Mouse (Mus musculus) embryonic facial prominence, embryonic 11.5 days (tissue): ENCODE measurements around the gene Catsperd. TPM values are rescaled to one million over a fixed set of nuclear protein-coding genes. Genes with fewer than 3 reads are reported as not detected.
A peak's percentile ranks its signal among the peaks of the same experiment; 100 is the strongest.

Source experiments
- ATAC-seq: fragments of 200-750 bp; cut with Nextera tagmentation; replicated peaks from 2 replicates; pipeline ENCODE4 v1.8.0; 2017; ENCODE audit warnings: low read depth; ENCODE audit not compliant: insufficient number of reproducible peaks, low FRiP score, low TSS enrichment
- DNase-seq: peaks from one replicate; pipeline ENCODE4 v3.0.0-alpha.2; 2015; ENCODE audit warnings: low spot score
- H3K27ac ChIP-seq: fragments of 300-500 bp; sonication (generic); replicated peaks from 2 replicates; pipeline ENCODE4 v1.5.1; 2014; ENCODE audit warnings: mild to moderate bottlenecking, low read depth, low read length, control low read depth
- H3K27me3 ChIP-seq: fragments of 300-500 bp; sonication (generic); 2 replicates; pipeline ENCODE4 v1.6.1; 2014; ENCODE audit warnings: mild to moderate bottlenecking, low read length, moderate library complexity, mixed read lengths; ENCODE audit not compliant: control insufficient read depth, insufficient read depth
- H3K36me3 ChIP-seq: fragments of 300-500 bp; sonication (generic); replicated peaks from 2 replicates; pipeline ENCODE4 v1.6.1; 2014; ENCODE audit warnings: low read depth, mild to moderate bottlenecking, low read length, moderate library complexity, mixed read lengths; ENCODE audit not compliant: control insufficient read depth, insufficient read depth
- H3K4me1 ChIP-seq: fragments of 300-500 bp; sonication (generic); 2 replicates; pipeline ENCODE4 v1.6.1; 2014; ENCODE audit warnings: low read length, mixed read lengths; ENCODE audit not compliant: control insufficient read depth, insufficient read depth
- H3K4me2 ChIP-seq: fragments of 300-500 bp; sonication (generic); 2 replicates; pipeline ENCODE4 v1.6.1; 2014; ENCODE audit warnings: low read depth, mild to moderate bottlenecking, control low read depth, low read length, moderate library complexity
- H3K4me3 ChIP-seq: fragments of 300-500 bp; sonication (generic); 2 replicates; pipeline ENCODE4 v1.5.1; 2014; ENCODE audit warnings: low read depth, low read length, control low read depth
- H3K9ac ChIP-seq: fragments of 300-500 bp; sonication (generic); replicated peaks from 2 replicates; pipeline ENCODE4 v1.6.1; 2014; ENCODE audit warnings: mild to moderate bottlenecking, control low read depth, low read length
- H3K9me3 ChIP-seq: fragments of 300-500 bp; sonication (generic); replicated peaks from 2 replicates; pipeline ENCODE4 v1.6.1; 2016; ENCODE audit warnings: mild to moderate bottlenecking, low read length, inconsistent platforms, mixed read lengths; ENCODE audit not compliant: control insufficient read depth
- WGBS: fragments of 180-500 bp; shearing (Covaris S2); extraction: QIAGEN DNeasy Blood & Tissue Kit; methylation state at CpG from one replicate; pipeline ENCODE4 v1.1.7; 2014; 5-methylcytosine and 5-hydroxymethylcytosine counted together
- polyA plus RNA-seq: library from polyadenylated mRNA; unstranded; fragments of >200 nt; fragmentation: Nextera tagmentation; extraction: Ambion mirVana; gene quantifications from 2 replicates; pipeline ENCODE4 v1.2.1, GENCODE M21; 2014

The Catsperd gene
- polyA plus RNA-seq, 1 experiment from 2014 or later = 0.70 TPM

GRCm38 (mm10) chr17:56656171-56656570 lies 28.2 kb downstream of the Catsperd start:
- no peak overlapping the region for H3K9ac ChIP-seq
- DNase-seq = no peak
- H3K9me3 ChIP-seq = no peaks in the 10 kb centered on the region
- H3K27me3 ChIP-seq = no peaks in the 10 kb centered on the region
- 90% methylated on average over 6 of the region's 6 CpGs for WGBS
- H3K4me3 ChIP-seq = no peak overlapping the region
- H3K27ac ChIP-seq = no peak overlapping the region
- H3K36me3 ChIP-seq = no peaks in the 10 kb centered on the region
- no peak overlapping the region for H3K4me2 ChIP-seq
- H3K4me1 ChIP-seq = no peaks in the 10 kb centered on the region
- ATAC-seq = no peak

GRCm38 (mm10) chr17:56663659-56664058 lies 35.7 kb downstream of the Catsperd start:
- Histone ChIP-seq H3K36me3 (no peaks in the 10 kb centered on the region), H3K4me3 (no peak overlapping the region; the same call in 1 of the 2 replicates), H3K27ac (no peak overlapping the region), H3K4me2 (peak overlapping the region; percentile 33; the same call in 1 of the 2 replicates), H3K9me3 (no peaks in the 10 kb centered on the region), H3K27me3 (no peaks in the 10 kb centered on the region; the same call in 1 of the 2 replicates), H3K9ac (peak overlapping the region; percentile 50), H3K4me1 (peaks cover 4% of the 10 kb centered on the region)
- 71% methylated on average over 3 of the region's 3 CpGs for WGBS
- ATAC-seq (no peak), DNase-seq (no peak)

- H3K9me3 ChIP-seq = no peaks in the 10 kb centered on the region
- no peaks in the 10 kb centered on the region for H3K36me3 ChIP-seq
- no peaks in the 10 kb centered on the region; the same call in 1 of the 2 replicates for H3K27me3 ChIP-seq
- WGBS = 4% methylated on average over 9 of the region's 10 CpGs
- no peak overlapping the region for H3K27ac ChIP-seq
- no peak overlapping the region; the same call in 1 of the 2 replicates for H3K4me3 ChIP-seq
- H3K4me2 ChIP-seq = peak overlapping the region; percentile 33
- DNase-seq (peak; percentile 69), ATAC-seq (peak; percentile 64)
- H3K4me1 ChIP-seq = peaks cover 4% of the 10 kb centered on the region
- H3K9ac ChIP-seq = peak overlapping the region; percentile 50
Observed at GRCm38 (mm10) chr17:56664333-56664732, 36.4 kb downstream of the Catsperd start.

DNA sequence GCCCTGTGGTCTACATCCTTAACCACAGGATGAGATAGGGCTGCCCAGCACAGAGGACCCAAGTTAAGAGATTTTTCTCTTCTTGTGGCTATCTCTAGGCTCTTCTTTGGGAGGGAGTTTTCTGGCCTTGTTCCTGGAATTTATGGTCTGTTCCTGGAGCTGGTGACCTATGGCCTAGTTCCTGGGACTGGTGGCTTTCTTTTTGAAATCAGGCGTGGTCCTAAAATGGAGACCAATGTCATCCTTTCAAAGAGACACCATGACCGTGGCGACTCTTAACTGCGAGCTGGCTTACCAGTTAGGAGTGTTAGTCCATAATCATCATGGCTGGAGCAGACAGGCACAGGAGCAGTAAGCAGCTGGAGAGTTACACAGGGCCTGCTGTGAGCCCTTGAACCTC lies 38.4 kb downstream of the Catsperd start:
- WGBS = 89% methylated on average over 4 of the region's 4 CpGs
- Histone ChIP-seq H3K4me2 (no peak overlapping the region), H3K9ac (no peak overlapping the region), H3K9me3 (no peaks in the 10 kb centered on the region), H3K4me3 (no peak overlapping the region), H3K4me1 (peaks cover 4% of the 10 kb centered on the region), H3K27ac (no peak overlapping the region), H3K27me3 (no peaks in the 10 kb centered on the region; the same call in 1 of the 2 replicates), H3K36me3 (no peaks in the 10 kb centered on the region)
- ATAC-seq = no peak
- no peak for DNase-seq

- Histone ChIP-seq H3K9ac (no peak overlapping the region), H3K4me1 (peaks cover 4% of the 10 kb centered on the region), H3K4me2 (no peak overlapping the region), H3K4me3 (no peak overlapping the region), H3K9me3 (no peaks in the 10 kb centered on the region), H3K27ac (no peak overlapping the region), H3K27me3 (no peaks in the 10 kb centered on the region; the same call in 1 of the 2 replicates), H3K36me3 (no peaks in the 10 kb centered on the region)
- WGBS = 67% methylated on average over 3 of the region's 3 CpGs
- DNase-seq = no peak
- no peak for ATAC-seq
Observed at GRCm38 (mm10) chr17:56667591-56667990, 39.6 kb downstream of the Catsperd start.

DNA sequence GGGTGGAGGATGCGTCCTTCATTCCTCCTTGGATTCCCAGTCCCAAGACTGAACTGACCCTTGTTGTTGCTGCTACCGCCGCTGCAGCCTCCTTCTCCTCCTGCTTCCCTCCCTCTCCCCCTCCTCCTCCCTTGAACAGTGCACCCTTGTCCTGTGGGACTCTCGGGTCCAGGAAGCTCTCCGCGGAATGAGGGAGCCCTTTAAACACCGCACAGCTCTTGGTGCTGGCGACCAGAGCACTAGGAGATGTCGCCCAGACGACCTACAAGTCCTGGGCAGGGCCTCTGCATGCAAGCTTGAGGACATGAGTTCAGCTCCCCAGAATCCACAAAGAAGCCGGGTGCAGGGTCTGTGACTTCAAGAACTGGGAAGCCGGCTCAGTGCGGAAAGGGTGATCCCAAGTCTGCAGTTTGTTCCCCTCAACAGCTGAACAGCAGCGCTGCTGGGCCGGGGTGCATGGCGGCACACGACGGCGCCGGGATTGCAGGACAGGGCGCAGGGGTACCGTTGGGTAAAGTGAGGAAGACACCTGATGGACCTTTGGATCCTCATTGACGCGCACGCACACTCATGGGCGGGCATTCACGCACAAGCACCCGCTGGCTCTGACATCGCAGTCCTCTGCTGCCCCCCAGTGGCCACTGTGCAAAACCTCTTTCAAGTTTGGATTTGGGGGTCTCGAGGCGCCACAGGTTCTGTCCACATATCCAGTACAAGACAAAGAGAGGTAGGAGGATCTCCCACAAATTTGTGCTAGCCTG lies 40.6 kb downstream of the Catsperd start:
- no peak for ATAC-seq

GRCm38 (mm10) chr17:56669766-56670165 lies 41.8 kb downstream of the Catsperd start:
- no peak for ATAC-seq
- no peaks in the 10 kb centered on the region for H3K9me3 ChIP-seq
- no peaks in the 10 kb centered on the region for H3K36me3 ChIP-seq
- 84% methylated on average over 8 of the region's 8 CpGs for WGBS
- no peak overlapping the region for H3K9ac ChIP-seq
- H3K4me3 ChIP-seq = no peak overlapping the region
- peaks cover 7% of the 10 kb centered on the region for H3K4me1 ChIP-seq
- no peak overlapping the region for H3K27ac ChIP-seq
- H3K4me2 ChIP-seq = no peak overlapping the region
- H3K27me3 ChIP-seq = no peaks in the 10 kb centered on the region; the same call in 1 of the 2 replicates
- DNase-seq = no peak

More for the DNA sequence above, 40.6 kb downstream of the Catsperd start:
- WGBS = 4% methylated on average over 31 of the region's 31 CpGs
- H3K9ac ChIP-seq = peak overlapping the region; percentile 58
- no peaks in the 10 kb centered on the region; the same call in 1 of the 2 replicates for H3K27me3 ChIP-seq
- H3K4me2 ChIP-seq = peak overlapping the region; percentile 86
- peak; percentile 93 for DNase-seq
- no peaks in the 10 kb centered on the region for H3K36me3 ChIP-seq
- H3K4me3 ChIP-seq = peak overlapping the region; percentile 34
- H3K4me1 ChIP-seq = peaks cover 4% of the 10 kb centered on the region
- H3K9me3 ChIP-seq = no peaks in the 10 kb centered on the region
- no peak overlapping the region for H3K27ac ChIP-seq

DNA sequence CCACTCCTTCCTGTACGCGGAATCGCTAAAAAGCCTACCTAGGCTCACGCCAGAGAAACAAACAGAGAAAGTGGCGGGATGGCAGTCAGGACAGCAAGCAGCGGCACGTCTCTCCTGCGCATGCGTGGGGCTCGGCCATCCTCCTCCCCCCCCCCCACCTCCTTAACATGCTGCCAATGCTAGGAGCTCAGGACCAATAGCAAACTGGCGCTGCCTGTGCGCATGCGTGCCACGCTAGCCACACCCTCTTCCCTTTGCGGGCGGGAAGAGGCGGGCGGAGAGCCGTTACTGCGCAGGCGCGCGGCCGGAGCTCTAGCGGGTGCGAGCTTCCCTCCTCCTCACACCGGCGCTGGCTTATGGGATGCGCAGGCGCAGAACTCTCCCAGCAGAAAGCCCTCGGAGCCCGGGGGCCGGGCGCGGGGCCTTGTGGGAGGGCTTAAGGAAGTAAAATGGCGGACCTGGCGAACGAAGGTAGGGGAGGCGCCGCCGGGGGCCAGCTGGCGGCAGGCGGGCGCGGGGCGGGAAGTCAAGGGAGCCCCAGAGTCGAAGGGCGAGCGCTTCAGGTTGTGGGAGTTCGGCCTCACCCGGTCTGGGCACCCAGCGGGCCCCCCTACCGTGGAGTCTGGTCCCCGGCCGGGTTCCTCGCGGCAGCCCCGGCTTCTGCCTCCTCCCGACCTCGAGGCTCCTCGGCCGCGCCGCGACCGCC lies 45.2 kb downstream of the Catsperd start, which contains the start of gene Ranbp3:
Gene Ranbp3 (plus strand): TSS at position 354 of the 706 bp plus-strand sequence.
- DNase-seq (peak; percentile 99), ATAC-seq (peak; percentile 84)
- WGBS = under 1% methylated on average over 59 of the region's 66 CpGs
- Histone ChIP-seq H3K27ac (peak within 1 kb of the TSS; percentile 81), H3K27me3 (no peaks in the 10 kb centered on the region; the same call in 1 of the 2 replicates), H3K4me1 (peaks cover 7% of the 10 kb centered on the region), H3K9me3 (no peaks in the 10 kb centered on the region), H3K4me3 (peak within 1 kb of the TSS; percentile 96), H3K4me2 (peak within 1 kb of the TSS; percentile 70), H3K9ac (peak within 1 kb of the TSS; percentile 93), H3K36me3 (no peaks in the 10 kb centered on the region; the same call in none of the 2 replicates)
